Mouse (Mus musculus): Measurements from ENCODE around the gene Tmem81.
A peak's percentile ranks its signal among the peaks of the same experiment; 100 is the strongest.

Gene Tmem81

DNA sequence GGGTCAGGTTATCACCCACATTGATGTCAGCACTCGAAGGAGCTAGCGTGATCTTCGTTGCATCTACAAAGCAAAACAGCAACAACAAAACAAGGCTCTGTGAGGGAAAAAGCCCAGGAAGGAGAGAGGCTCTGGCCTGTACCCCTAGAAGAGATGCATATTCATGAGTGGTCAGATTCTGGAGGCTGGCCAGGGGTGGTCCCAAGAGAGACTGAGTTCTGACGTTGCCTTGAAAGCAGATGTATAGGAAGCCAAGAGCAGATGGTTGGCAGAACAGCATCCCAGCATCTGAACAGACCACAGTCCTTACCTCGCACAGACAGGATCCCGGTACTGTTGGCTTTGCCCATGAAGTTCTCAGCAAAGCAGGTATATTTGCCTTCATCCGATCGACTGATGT, 17.0 kb downstream of the Tmem81 start:
- DNase-seq = no peak

DNA sequence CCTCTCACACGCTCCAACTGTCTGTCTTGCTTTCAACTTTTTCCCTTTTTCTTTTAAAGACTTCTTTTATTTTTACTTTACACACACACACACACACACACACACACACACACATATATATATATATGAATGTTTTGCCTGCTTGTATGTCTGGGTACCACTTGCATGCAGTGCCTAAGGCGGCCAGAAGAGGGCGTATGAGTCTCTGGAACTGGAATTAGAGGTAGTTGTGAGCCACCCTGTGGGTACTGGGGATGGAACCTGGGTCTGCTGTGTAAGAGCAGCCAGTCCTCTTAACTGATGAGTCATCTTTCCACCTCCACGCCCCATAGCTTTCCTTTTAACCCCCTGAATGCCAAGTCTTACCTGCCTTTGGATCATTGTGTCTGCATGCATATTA, 17.9 kb downstream of the Tmem81 start:
- DNase-seq = no peak

DNA sequence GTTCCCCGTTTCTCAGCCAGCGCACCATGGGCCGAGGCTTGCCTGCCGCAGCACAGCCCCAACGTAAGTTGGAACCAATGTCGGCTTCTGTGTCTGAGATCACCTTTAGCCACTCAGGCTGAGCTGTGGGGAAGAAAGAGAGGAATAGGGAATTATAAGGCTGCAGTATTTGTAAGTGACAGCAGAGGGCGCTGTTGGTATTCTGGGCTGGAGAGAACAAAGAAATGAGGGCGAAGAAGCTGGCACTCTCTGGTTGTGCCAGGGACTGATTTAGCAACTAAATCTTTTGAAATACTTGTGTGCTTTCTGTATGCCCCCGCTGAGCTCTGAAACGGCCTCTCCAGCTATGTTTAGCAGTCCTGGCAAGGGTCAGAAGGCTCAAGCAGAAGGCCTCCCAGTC, 19.8 kb downstream of the Tmem81 start:
- DNase-seq = peak; percentile 70

- no peak for DNase-seq
Measured at GRCm38 (mm10) chr1:132528071-132528470, 22.0 kb downstream of the Tmem81 start.

- no peak for DNase-seq
Measured at GRCm38 (mm10) chr1:132528647-132529334, 22.8 kb downstream of the Tmem81 start.

- no peak for DNase-seq
Measured at GRCm38 (mm10) chr1:132530631-132531191, 24.7 kb downstream of the Tmem81 start.

DNA sequence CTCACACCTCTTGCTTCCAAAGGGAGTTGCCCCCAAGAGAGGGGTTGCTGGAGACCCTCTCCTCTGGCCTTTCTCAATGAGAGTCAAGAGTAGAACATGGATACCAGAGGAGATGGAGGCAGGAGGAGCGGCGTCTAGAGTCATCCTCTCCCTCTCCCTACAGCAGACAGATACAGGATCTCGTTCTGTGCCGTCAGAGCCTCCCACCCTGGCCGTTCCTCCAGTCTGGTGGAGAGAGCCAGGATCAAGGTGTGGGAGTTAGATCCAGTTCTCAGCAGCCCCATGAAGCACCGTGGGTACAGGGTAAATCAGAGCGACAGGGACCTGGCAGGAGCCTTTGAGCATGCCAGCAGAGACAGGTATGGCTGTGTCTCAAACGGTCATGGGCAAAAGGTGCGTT, 26.5 kb downstream of the Tmem81 start:
- no peak for DNase-seq

DNA sequence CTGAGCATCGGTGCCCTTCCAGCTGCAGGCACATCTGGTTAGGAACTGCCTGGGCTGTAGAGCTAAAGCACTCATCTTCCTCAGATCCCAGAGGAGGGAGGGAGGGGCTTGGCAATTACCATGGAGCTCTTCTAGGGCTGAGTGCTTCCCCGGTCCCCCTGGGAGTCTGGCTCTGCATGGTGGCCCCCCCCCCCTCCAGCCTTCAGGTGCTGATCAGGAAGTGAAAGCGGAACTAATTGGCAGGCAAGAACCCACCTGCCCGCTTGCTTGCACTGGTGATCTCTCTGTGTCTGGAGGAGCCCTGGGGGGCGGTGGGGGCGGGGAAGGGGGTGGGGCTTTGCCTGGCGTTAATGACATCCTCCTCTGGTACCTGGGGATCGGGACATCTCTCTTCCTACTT, 27.8 kb downstream of the Tmem81 start:
- DNase-seq = no peak

DNA sequence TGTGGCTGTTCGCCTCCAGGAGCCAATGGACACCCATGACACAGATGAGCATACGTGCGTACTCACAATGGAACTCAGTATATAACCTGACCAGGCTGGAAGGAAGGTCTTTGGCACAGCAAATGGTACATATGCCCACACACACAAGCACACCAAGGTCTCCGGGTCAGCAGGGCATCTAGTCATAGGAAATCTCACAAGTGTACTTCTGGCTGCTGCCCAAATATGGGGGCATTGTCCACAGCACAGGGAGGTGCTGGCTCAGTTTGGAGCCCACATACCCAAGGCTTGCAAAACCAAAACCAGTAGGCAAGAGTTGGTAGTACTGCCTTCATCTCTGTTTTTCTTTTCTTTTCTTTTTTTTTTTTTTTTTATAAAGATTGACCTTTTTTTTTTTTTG, 29.5 kb downstream of the Tmem81 start:
- no peak for DNase-seq

- no peak for DNase-seq
Measured at GRCm38 (mm10) chr1:132536416-132536815, 30.4 kb downstream of the Tmem81 start.

- DNase-seq = no peak
Measured at GRCm38 (mm10) chr1:132537736-132538135, 31.7 kb downstream of the Tmem81 start.

DNA sequence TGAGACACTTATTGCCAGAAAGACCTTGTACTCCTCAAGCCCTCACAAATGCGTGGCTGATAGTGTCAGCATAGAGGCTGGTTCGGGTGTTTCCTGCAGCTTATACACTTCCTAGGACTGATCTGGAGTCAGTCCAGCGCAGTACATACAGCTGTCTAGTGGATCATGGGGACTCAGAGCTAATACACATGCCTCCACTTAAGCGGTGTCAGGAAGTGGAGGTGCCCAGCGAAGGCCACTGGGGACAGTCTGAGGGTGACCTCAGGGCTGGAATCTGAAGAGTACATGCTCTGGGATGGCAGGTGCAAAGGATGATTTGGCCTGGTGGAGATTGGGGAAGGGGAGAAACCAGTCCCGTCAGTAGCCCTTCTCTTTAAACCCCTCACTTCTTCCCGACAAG, 34.7 kb downstream of the Tmem81 start:
- no peak for DNase-seq

GRCm38 (mm10) chr1:132541171-132541823, 35.3 kb downstream of the Tmem81 start:
- no peak for DNase-seq

DNA sequence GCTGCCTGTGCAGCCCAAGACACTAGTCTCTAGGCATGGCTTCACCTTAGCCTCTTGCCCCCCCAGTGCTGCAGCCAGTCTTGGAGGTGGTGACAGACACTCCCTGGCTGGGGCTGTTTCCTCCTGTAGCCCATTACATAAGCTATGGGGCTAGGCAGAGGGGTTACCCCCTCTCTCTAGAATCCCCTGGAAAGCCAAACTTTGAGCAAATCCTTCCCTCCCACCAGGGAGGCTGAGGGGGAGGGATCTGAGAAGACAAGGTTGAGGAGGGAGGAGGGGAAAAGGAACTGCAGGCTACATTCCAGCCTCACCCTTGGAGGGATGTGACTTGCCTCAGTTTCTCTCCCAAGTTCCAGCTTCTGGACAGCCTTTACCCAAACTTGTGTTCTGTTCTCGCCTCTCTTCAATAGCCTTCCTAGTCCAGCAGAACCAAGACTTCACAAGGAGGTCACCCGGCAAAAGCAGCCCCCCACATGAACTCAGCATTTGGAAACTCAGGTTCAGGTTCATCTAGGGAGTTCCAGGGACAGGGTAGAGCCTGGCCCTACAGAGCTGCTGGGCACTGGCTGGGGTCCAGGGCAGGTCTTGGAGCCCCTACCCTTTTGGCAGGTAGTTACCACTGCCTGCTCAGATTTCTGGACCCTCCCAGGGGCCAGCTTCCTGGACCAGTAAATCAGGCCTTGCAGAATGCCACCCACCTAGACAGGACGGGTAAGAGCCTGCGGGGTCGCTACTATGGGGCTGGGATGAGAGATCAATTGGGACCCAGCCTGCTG, 36.0 kb downstream of the Tmem81 start:
- DNase-seq = no peak

DNA sequence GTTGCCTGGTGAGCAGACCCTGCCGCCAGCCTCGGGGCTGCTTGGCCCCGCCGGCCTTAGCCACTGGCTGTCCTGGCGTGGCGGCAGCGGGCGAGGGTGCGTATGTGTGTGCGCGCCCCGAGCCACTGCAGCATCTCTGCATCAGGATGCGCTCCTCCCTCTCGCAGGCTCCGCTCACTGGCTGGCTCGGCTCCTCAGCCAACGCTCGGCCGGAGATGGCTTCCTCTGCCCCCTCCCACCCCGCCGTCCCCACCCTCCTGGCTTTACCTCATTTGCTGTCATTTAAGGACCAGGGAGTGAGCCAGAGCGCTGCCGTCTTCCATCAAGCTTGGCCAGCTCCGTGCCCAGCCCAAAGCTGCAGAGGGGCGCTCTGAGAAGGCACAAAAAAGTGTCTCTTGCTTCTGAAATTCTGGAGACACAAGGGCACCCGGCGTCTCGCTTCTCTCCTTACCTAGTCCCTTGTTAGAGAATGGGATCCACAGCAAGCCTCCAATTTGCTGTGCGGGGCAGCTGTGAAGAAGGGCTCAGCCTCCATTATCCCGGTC, 36.8 kb downstream of the Tmem81 start, which contains the start of gene Cntn2:
Cntn2 (minus strand) TSS at position 495 of the 545 bp plus-strand sequence.
- DNase-seq = peak; percentile 82

DNA sequence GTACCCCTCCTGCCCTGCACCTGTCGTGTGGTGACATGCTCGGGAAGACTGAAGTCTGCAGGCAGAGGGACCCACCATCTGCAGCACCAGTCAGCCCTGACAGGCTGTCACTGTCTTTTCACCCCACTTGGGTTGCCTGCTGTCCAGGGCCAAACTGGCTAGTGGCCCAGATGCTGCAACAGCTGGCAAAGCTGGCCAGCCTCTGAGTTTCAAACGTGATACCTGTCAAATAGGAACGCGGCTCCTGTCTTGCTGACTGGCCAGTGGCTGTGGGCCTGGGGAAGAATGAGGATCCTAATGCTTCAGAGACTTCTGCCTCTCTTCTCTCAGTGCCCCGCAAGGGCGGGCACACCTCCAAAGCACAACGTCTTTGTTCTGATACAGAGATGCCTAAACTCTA, 37.8 kb downstream of the Tmem81 start:
- DNase-seq = no peak

- DNase-seq = no peak
Measured at GRCm38 (mm10) chr1:132557901-132558631, 52.0 kb downstream of the Tmem81 start.

Data from right cerebral cortex, postnatal 25 days (tissue).